Mouse (Mus musculus): ENCODE measurements around the gene Gm10775. TPM values are rescaled to one million over a fixed set of nuclear protein-coding genes. Genes with fewer than 3 reads are reported as not detected.
A peak's percentile ranks its signal among the peaks of the same experiment; 100 is the strongest.

The Gm10775 gene
- total RNA-seq (2017): not detected in 2 replicates

DNA sequence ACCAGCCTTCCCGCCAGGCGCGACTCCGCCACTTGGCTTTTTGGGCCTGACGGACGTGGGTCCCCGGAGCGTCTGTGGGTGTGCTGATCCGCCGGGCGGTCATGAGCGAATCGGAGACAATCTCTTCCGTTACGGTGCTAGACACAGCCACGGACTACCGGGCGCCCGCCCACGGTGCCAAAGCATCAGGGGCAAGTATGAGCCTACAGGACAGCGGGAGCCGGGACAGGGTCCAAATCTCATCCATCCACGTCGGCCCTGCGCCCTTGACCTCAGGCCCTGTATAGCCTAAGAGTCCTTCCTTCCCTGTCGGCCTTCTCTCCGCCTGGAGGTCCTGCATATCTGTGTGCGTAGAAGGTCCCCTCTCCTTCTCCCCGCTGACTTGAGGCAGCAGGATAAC lies at the start of gene Gm10775:
Gene Gm10775 (plus strand): TSS at position 301 of the 400 bp plus-strand sequence.
- no peak for ATAC-seq (replicated peaks in 1 of 2; ENCODE audit: insufficient read depth in 1 of 2, low FRiP score in 2 of 2, low TSS enrichment in 1 of 2, low read depth in 1 of 2, poor library complexity in 2 of 2, severe bottlenecking in 2 of 2)

DNA sequence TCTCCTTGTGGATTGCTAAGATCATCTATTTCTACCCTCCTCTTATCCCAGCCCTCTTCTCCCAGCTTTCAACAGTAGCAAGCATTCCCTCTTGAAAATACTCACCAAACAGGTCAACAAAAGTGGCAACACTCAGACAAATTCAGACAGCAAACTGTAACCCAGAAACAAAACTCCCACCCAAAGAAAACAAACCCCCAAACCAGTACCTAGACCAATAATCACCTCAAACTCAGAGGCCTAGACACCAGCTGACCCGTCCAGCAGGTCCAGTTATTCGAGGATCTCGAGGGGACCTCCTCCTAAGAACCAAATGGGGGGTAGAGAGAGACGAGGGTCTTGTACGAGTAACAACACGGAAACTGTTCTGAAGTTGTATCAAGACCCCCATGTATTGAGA lies 33.4 kb upstream of the Gm10775 start:
- no peak for ATAC-seq (replicated peaks in 1 of 2; ENCODE audit: insufficient read depth in 1 of 2, low FRiP score in 2 of 2, low TSS enrichment in 1 of 2, low read depth in 1 of 2, poor library complexity in 2 of 2, severe bottlenecking in 2 of 2)

DNA sequence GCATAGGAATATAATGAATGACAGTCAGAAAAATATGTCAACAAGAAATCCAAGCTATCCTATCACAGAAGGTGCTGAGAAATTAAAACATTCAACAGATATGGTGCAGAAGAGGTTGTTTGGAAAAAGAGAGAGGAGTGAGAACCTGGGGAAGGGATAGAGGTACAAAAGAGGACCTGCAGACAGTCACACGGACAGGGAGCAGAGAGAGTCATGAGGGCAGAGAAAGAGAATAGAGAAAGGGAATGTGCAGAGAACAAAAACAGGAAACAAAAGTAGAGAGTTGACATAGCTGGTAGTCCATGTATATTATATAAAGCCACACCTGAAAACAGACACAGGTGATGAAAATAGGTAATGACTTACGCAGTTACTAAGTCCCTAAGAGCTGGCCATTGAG lies 32.7 kb upstream of the Gm10775 start:
- ATAC-seq (replicated peaks in 1 of 2; ENCODE audit: insufficient read depth in 1 of 2, low FRiP score in 2 of 2, low TSS enrichment in 1 of 2, low read depth in 1 of 2, poor library complexity in 2 of 2, severe bottlenecking in 2 of 2): 0 out of 4 replicates have a peak, but pooled peaks of 1 of the 2 experiments have one; percentile 12

DNA sequence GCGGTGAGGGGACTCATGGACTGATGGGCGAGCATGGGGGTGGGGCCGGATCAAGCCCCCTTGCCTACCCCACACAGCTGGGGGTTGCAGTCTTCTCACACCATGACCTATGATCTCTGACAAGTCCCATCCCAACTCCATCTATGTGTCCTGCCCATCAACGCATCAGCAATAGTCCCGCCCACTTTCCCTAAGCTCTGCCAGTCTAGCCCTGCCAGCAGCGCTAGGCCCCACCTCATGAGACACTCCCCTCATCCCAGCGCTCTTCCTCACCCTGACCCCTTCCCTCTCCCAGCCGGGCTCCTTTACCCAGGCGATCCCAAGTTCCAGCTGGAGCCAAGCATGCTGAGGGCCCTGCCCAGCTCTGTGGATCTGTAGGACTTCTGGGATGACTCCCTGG lies 22.1 kb upstream of the Gm10775 start:
- ATAC-seq (replicated peaks in 1 of 2; ENCODE audit: insufficient read depth in 1 of 2, low FRiP score in 2 of 2, low TSS enrichment in 1 of 2, low read depth in 1 of 2, poor library complexity in 2 of 2, severe bottlenecking in 2 of 2): no peak

DNA sequence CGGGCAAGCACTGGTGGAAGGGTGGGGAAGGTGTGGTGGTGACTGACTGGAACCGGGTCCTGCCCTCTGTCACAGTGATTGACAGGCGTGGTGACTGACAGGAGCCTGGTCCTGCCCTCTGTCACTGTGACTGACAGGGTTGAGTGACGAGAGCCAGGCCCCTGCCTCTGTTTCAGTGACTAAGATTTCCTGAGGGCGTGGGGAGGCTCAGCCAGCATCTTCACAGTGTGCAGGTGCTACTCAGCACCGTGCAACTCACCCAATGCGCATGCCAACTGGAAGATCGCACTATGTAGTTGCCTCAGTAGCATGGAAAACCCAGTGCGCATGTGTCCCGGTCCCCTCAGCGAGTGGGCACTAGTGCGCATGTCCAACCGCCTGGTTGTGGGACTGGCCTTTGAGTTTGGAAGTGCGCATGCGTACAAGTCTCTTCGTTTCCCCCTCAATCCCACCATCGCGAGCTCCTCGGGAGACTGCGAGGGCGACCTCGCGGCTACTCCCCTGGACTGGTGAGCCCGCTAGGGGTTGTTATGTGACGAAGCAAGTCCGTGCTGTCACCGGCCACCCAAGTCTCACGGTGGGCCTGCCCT lies 18.7 kb upstream of the Gm10775 start:
- peak; percentile 71 to 74 for ATAC-seq (replicated peaks in 1 of 2; ENCODE audit: insufficient read depth in 1 of 2, low FRiP score in 2 of 2, low TSS enrichment in 1 of 2, low read depth in 1 of 2, poor library complexity in 2 of 2, severe bottlenecking in 2 of 2)

DNA sequence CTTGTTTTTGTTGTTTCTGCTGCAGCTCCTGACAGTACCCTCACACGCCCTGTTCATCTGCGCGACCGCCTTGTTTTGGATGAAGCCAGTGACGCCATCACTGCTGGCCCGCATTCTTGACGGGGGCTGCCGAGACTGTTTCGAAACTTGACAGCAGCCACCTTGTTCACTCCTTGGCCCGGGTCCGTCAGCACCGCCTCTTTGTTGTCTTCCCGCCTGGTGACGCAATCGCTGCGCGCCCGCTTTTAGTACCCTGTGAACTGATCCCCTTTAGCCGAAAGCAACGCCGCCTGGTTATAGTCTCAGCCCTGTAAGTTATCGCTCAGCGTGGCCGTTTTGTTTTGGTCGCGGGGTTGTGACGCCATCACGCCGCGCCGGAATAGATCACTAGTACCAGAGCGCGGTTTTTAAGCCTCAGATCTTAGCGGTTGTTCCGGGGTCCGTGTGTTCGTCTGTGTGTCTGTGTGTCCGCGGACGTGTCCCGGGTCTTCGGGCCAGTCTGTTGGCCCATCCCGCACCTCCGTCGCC lies 18.2 kb upstream of the Gm10775 start:
- ATAC-seq (replicated peaks in 1 of 2; ENCODE audit: insufficient read depth in 1 of 2, low FRiP score in 2 of 2, low TSS enrichment in 1 of 2, low read depth in 1 of 2, poor library complexity in 2 of 2, severe bottlenecking in 2 of 2): peak; percentile 73 to 81

DNA sequence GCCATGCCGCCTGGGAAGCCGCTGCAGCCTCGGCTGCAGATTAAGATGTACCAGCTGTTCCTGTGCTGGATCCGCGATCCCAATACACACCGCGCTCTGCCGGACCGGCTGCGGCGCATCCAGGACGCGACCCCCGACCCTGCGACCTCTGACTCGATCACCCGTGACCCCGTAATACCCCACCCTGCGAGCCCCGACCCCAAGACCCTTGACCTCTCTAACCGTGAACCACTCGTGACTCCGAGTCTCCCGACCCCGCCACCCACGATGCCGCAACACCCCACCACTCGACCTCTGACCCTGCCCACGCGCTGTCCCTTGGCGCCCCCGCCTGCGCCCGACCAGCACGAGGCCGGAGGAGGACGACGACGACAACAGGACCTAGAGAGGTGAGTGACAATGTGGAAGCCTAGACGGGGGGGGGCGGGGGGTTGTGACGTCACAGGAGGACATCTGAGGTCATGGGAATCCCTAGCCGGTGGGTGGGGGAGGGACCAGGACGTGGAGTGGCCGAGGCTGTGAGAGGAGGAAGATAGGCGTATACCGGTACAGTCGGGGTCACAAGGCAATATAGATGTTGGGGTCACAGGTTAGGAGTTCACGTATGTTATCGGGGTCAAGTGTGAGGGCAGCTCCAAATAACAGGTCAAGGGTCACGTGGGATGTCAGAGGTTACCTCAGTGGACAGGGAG lies 17.6 kb upstream of the Gm10775 start:
- ATAC-seq (replicated peaks in 1 of 2; ENCODE audit: insufficient read depth in 1 of 2, low FRiP score in 2 of 2, low TSS enrichment in 1 of 2, low read depth in 1 of 2, poor library complexity in 2 of 2, severe bottlenecking in 2 of 2): peak in 1 of 2 experiments; percentile 3; a peak in 1 of 4 replicates

DNA sequence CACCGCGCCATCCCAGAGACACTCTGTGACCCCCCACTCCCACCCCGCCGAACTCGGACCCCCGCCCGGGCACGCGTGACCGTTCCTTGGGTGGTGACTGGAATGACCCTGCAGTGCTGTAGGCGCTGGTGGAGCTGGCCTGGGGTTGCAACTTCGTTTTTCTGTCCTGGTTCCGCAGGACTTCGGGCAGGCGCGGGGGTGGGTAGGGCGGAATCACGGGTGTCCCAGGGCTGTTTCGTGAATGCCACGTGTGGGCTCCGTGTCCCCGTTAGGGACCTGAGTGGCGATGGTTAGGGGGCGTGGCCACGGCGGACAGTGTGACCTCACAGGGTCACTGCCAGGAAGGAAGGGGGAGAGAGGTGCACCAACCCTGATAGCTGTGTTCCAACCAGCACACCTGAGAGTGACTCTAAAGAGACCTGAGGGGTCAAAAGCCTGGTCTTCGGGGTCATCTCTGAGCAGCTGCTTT lies 17.0 kb upstream of the Gm10775 start:
- no peak for ATAC-seq (replicated peaks in 1 of 2; ENCODE audit: insufficient read depth in 1 of 2, low FRiP score in 2 of 2, low TSS enrichment in 1 of 2, low read depth in 1 of 2, poor library complexity in 2 of 2, severe bottlenecking in 2 of 2)

DNA sequence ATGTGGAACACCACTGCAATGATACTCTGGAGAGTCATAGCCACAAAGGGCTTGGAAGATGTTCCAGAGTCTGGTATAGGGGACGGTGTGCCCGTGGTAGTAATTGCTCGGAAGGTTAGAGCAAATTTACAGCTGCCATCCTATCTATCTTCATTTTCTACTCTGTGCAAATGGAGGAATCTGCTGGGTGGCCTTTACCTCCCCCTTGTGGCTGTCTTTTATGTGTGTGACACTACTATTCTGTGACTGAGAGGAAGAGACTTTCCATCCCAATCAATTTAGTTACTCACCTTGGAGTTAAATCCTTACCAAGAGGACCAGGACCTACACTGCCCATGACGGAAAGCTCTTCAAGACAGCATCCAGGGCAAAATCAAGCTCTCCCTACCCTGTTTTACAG lies 16.1 kb upstream of the Gm10775 start:
- ATAC-seq (replicated peaks in 1 of 2; ENCODE audit: insufficient read depth in 1 of 2, low FRiP score in 2 of 2, low TSS enrichment in 1 of 2, low read depth in 1 of 2, poor library complexity in 2 of 2, severe bottlenecking in 2 of 2): no peak

DNA sequence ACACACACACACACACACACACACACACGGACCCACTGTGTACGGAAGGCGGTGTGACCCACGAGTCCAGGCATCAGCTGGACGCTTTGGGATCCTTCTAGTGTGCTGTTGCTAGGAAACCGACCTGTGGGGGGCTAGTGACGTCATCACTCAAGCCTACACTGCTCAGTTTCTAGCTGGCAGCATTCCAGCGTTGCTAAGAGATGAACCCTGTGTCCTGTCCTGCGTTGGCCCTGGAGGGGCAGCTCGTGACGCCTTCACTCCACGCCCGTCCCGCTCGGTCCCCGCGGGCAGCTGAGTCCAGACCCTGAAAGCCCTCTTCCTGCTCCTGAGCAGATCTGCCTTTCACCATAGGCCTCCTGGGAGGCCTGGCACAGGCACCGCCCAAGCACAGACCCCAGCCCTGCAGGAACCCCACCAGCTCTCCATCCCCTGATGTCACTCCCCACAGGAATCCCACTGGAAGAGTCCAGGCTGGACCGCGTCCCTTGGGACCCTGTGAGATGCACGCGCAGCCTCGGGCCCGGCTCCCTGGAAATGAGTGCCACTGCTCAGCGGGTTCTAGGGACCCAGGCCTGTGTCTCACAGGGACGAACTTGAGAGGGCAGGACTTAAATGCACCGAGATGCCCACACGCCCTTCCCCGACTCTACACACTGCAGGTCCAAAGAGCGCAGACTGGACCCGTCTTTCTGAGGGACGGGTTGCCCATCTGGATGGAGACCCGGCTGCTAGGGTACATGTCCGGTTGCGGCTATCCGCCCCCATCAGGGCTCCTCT lies 974 bp upstream of the Gm10775 start:
- ATAC-seq (replicated peaks in 1 of 2; ENCODE audit: insufficient read depth in 1 of 2, low FRiP score in 2 of 2, low TSS enrichment in 1 of 2, low read depth in 1 of 2, poor library complexity in 2 of 2, severe bottlenecking in 2 of 2): no peak

DNA sequence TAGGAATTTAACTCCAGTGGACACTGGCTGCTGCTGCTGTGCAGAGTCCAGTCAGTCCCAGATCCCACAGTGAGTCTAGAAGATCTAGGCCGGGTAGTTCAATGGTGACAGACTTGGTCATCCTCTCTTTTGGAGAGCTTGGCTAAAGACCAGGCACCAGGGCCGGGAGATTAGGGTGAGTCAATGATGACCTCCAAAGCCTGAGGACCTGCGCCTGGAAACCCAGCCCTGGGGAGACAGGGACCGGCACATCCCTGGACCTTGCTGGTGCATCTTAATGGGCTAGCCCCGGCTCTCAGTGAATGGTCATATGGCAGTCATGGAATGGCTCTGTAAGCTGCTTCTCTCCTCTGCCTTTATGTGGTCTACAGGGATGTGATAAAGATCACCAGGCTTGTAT lies 2.7 kb downstream of the Gm10775 start:
- ATAC-seq (replicated peaks in 1 of 2; ENCODE audit: insufficient read depth in 1 of 2, low FRiP score in 2 of 2, low TSS enrichment in 1 of 2, low read depth in 1 of 2, poor library complexity in 2 of 2, severe bottlenecking in 2 of 2): no peak

DNA sequence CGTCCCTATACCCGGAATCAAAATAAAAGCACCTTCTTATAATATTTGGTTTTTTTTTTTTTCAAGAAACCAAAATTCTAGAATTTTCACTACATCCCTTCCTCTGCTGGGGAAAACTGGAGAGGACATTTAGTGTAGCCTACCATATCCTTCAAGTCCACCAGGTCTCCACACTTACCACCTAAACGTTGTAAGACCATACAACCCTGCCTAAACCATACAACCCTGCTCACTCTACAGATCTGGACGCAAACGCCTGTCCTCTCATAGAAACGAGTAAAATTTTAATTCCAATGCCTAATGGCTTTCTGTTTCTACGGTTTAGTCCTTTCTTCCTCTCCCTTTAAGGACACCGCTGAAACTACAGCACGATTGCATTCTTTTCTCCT lies 18.6 kb downstream of the Gm10775 start:
- peak; percentile 6 to 9 for ATAC-seq (replicated peaks in 1 of 2; ENCODE audit: insufficient read depth in 1 of 2, low FRiP score in 2 of 2, low TSS enrichment in 1 of 2, low read depth in 1 of 2, poor library complexity in 2 of 2, severe bottlenecking in 2 of 2)

DNA sequence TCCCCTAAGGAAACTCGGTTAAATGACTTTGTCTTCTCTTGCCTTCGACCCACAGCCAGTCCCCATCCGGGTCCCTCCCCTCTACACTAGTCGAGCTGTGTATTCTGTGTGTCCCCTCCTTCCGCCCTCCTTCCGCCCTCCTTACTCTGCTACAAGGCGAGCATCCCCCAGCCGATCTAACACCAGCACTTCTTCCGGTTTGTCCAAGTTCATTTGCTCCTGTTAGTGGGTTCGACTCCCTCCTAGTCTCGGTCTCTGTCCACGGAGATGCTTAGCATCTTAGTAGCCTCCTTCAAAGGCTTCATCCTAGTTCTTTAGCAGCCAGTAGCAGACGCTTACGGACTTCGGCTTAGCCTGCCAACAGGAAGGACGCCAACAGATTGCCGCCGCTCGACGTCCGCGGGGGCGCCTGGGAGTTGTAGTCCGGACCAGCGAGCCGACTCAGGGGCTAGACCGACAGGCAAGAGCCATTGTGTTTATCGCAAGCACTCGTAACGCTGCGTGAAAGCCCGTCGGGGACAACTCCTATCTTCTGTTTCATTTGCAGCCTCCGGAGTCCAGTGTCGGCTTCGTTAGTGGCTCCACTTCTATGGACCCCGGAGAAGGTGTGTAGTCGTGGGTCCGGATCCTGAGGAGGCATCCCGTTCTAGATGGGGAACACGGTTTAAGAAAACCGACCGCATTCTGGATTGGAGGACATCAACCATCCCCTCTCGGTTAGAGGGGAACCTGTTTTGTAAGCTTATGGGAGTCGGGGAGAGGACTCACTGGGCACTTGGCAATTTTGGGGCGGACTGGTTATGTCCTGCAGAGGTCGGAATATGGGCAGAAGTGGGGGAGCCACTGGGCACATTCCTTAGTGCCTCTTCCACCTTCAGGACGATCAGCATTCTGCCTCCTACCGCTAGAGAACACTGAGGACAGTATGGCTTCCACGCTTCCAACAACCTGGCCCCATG lies 19.3 kb downstream of the Gm10775 start, which contains the start of gene Zfp369:
Gene Zfp369 (plus strand): TSS at position 432 of the 959 bp plus-strand sequence.
- ATAC-seq (replicated peaks in 1 of 2; ENCODE audit: insufficient read depth in 1 of 2, low FRiP score in 2 of 2, low TSS enrichment in 1 of 2, low read depth in 1 of 2, poor library complexity in 2 of 2, severe bottlenecking in 2 of 2): peak; percentile 98 to 99

DNA sequence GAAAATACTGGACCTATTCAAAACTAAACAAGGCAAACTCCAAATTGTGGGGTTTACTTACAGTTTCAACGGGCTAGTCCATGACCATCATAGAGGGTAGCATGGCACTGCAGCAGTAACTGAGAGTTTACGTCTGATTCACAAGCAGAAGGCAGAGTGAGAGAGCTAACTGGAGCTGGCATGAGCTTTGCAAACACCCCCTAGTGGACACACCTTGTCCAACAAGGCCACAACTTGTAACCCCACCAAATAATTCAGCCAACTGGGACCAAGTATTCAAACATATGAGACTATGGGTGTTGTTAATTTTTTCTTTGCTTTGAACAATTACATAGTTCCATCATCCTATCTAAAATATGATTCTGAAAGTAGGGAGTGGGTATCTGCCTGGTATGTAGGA lies 27.4 kb downstream of the Gm10775 start:
- ATAC-seq (replicated peaks in 1 of 2; ENCODE audit: insufficient read depth in 1 of 2, low FRiP score in 2 of 2, low TSS enrichment in 1 of 2, low read depth in 1 of 2, poor library complexity in 2 of 2, severe bottlenecking in 2 of 2): no peak

DNA sequence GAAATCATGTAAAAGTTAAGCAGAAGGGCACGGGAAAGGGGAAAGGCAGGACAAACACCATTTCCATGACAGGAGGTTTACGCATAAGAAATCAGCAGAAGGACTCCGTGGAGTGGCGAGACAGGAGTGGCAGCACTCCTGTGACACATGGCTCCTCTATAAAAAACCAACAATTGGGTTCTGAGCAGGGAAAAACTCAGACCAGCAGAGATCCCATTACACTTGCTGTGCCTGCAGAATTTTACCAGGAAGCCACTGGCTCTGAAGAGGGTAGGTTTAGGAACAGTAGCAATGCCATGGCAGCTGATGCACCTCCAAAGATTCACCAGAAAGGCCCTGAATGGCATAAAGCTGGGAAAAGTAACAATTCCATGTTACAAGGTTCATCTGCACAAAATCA lies 37.0 kb downstream of the Gm10775 start:
- no peak for ATAC-seq (replicated peaks in 1 of 2; ENCODE audit: insufficient read depth in 1 of 2, low FRiP score in 2 of 2, low TSS enrichment in 1 of 2, low read depth in 1 of 2, poor library complexity in 2 of 2, severe bottlenecking in 2 of 2)

All from hematopoietic stem cell, adult 5-6 weeks (primary cell).